Comparison of ENCODE assay signal across 7 mouse cellular contexts in the genomic region with DNA sequence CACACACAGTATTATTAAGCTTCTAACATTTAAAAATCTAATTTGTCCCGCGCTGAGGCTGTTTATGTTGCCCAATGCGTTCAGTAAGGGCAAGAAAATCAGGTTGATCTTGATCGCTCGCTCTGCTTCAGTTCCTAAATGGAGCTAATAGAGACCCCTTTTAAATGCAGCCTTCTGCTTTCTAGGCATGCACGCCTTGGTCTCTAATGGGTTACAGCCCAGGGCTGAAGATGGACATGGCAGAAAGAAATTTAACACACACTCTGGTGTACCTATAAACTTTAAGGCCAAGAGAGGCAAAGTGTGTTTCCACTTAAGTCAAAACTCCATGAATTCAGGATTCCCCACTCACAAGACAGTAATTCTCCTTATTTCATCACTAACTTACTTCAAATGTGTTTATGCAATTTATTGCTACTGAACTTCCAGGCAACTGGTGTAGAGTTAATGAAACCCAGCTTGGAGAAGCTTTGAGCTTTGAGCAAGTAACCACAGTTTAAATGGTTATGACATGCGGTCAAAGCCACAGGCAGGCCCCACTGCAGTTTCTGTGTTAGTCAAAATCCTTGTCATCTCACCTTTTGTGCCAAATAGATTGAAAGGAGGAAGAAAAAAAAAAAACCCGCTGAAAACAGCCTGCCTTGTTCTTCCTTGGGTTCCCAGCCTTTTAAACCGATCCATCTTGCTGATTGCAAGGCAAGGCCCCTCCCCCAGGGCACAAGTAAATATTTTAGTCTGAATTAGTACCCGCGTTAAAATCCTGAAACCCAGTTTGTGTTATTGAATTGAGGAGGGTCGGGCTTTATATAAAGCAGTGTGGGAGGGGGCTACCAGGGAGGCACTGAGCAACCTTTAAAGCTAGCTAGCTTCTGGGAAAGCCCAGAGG. TPM values are rescaled to one million over a fixed set of nuclear protein-coding genes. Genes with fewer than 3 reads are reported as not detected.
DNase-seq lines count a peak whose midpoint lies in the region; ATAC-seq and TF ChIP-seq lines count a peak whose summit lies in the region.

No protein-coding gene starts in this region.

- no peak for ATAC-seq in forebrain, embryonic 14.5 days
- no peak for ATAC-seq in limb, embryonic 14.5 days (ENCODE audit: low FRiP score, low read depth)

- DNase-seq in urinary bladder, postnatal 4 days (ENCODE audit: low spot score in 2 of 2): peak; percentile 14 to 41
- no peak for DNase-seq in urinary bladder, postnatal 25 days (ENCODE audit: low spot score)
- peak; percentile 47 for DNase-seq in forebrain, embryonic 14.5 days (ENCODE audit: low spot score)
- DNase-seq in limb, embryonic 14.5 days (ENCODE audit: low spot score): no peak
- DNase-seq in thymus, adult 2 months: no peak
- DNase-seq in layer of hippocampus, postnatal 36 days: no peak
- no peak for DNase-seq in kidney, postnatal 25 days

- 15% methylated on average over 12 of the region's 12 CpGs for WGBS in forebrain, embryonic 14.5 days
- WGBS in limb, embryonic 14.5 days: 12% methylated on average over 12 of the region's 12 CpGs
- WGBS in thymus, adult 2 months: 59% methylated on average over 12 of the region's 12 CpGs

- H3K4me3 ChIP-seq in forebrain, embryonic 14.5 days (ENCODE audit: low read depth, low read length): peak overlapping the region; percentile 85
- peak overlapping the region; percentile 69 for H3K4me3 ChIP-seq in limb, embryonic 14.5 days (replicated peaks; ENCODE audit: low read length)
- H3K4me3 ChIP-seq in thymus, adult 2 months (ENCODE audit: control insufficient read depth, insufficient read depth, low read length): no peak overlapping the region

- H3K4me2 ChIP-seq in forebrain, embryonic 14.5 days (ENCODE audit: low read length): peak overlapping the region; percentile 96
- H3K4me2 ChIP-seq in limb, embryonic 14.5 days (replicated peaks; ENCODE audit: low read depth, low read length, severe bottlenecking): peak overlapping the region; percentile 89; the same call in 1 of the 2 replicates

- H3K9ac ChIP-seq in forebrain, embryonic 14.5 days (ENCODE audit: low read length): peak overlapping the region; percentile 98; the same call in 1 of the 2 replicates
- H3K9ac ChIP-seq in limb, embryonic 14.5 days (ENCODE audit: low read depth, low read length, severe bottlenecking): no peak overlapping the region

- H3K27me3 ChIP-seq in forebrain, embryonic 14.5 days (replicated peaks; ENCODE audit: control insufficient read depth, insufficient read depth, low read length): no peaks in the 10 kb centered on the region
- peaks cover 28% of the 10 kb centered on the region for H3K27me3 ChIP-seq in limb, embryonic 14.5 days (ENCODE audit: control insufficient read depth, insufficient read depth, low read length)
- peaks cover 25% of the 10 kb centered on the region for H3K27me3 ChIP-seq in thymus, adult 2 months (ENCODE audit: control insufficient read depth, insufficient read depth, low read length)

- TF ChIP-seq CTCF in thymus, adult 2 months (IDR thresholded peaks at IDR 0.05; ENCODE audit: borderline replicate concordance, control insufficient read depth, extremely low read depth, insufficient read depth, low read length, poor library complexity): no peak

- H3K36me3 ChIP-seq in forebrain, embryonic 14.5 days (ENCODE audit: control insufficient read depth, insufficient read depth, low read length): no peaks in the 10 kb centered on the region
- no peaks in the 10 kb centered on the region for H3K36me3 ChIP-seq in limb, embryonic 14.5 days (ENCODE audit: control insufficient read depth, insufficient read depth, low read length)
- H3K36me3 ChIP-seq in thymus, adult 2 months (ENCODE audit: control insufficient read depth, insufficient read depth, low read length): no peaks in the 10 kb centered on the region

- H3K9me3 ChIP-seq in forebrain, embryonic 14.5 days (replicated peaks; ENCODE audit: control insufficient read depth, low read length): no peaks in the 10 kb centered on the region
- no peaks in the 10 kb centered on the region for H3K9me3 ChIP-seq in limb, embryonic 14.5 days (ENCODE audit: control insufficient read depth, low read length)

- peaks cover 42% of the 10 kb centered on the region for H3K4me1 ChIP-seq in forebrain, embryonic 14.5 days (ENCODE audit: control insufficient read depth, insufficient read depth, low read length)
- H3K4me1 ChIP-seq in limb, embryonic 14.5 days (ENCODE audit: control insufficient read depth, insufficient read depth, low read length): peaks cover 58% of the 10 kb centered on the region
- H3K4me1 ChIP-seq in thymus, adult 2 months (replicated peaks; ENCODE audit: control insufficient read depth, insufficient read depth, low read length): peaks cover 18% of the 10 kb centered on the region

- TF ChIP-seq POLR2A in limb, embryonic 14.5 days (IDR thresholded peaks at IDR 0.05; ENCODE audit: borderline replicate concordance, extremely low read depth, insufficient read depth, insufficient read length): no peak
- no peak for TF ChIP-seq POLR2A in thymus, adult 2 months (IDR thresholded peaks at IDR 0.05; ENCODE audit: control insufficient read depth, extremely low read depth, insufficient read depth, low read length, poor library complexity)

- H3K27ac ChIP-seq in forebrain, embryonic 14.5 days (ENCODE audit: low read depth, low read length): peak overlapping the region; percentile 100
- no peak overlapping the region for H3K27ac ChIP-seq in limb, embryonic 14.5 days (replicated peaks; ENCODE audit: low read depth, low read length)
- no peak overlapping the region for H3K27ac ChIP-seq in thymus, adult 2 months (ENCODE audit: control insufficient read depth, insufficient read depth, low read length)

RNA-seq across cellular contexts. Expression of gene Pknox2, which starts 3.9 kb away (rescaled TPM):
- polyA plus RNA-seq in forebrain, embryonic 14.5 days (2014; fragmentation: Nextera tagmentation; extraction: Ambion mirVana): 12.1 and 12.7 TPM in 2 replicates
- polyA plus RNA-seq in limb, embryonic 14.5 days (2012; rRNA removed): 14.5 and 18.7 TPM in 2 replicates
- polyA plus RNA-seq in limb, embryonic 14.5 days (2014; fragmentation: Nextera tagmentation; extraction: Ambion mirVana): 6.2 and 7.3 TPM in 2 replicates
- 3.1 and 3.2 TPM in 2 replicates for polyA plus RNA-seq in thymus, adult 2 months (2012; rRNA removed)
- total RNA-seq in layer of hippocampus, postnatal 36 days (2021): 10 to 100 TPM; 32.7 to 38.3 TPM

Comparison
In these comparisons a context has a peak if more than half of its experiments do, and no peak if none do; other contexts are left out.
1. DNase-seq: peak in urinary bladder, postnatal 4 days (2 of 2) and forebrain, embryonic 14.5 days (single experiment); none in urinary bladder, postnatal 25 days (single experiment), limb, embryonic 14.5 days (single experiment), thymus, adult 2 months (single experiment), layer of hippocampus, postnatal 36 days (0 of 2) and kidney, postnatal 25 days (0 of 2).